Mouse (Mus musculus): ENCODE data around the gene Nyap1.

The Nyap1 gene

GRCm38 (mm10) chr5:137694796-137695195, 46.6 kb downstream of the Nyap1 start:
- 74% methylated on average over 3 of the region's 3 CpGs for WGBS

GRCm38 (mm10) chr5:137691881-137692280, 49.5 kb downstream of the Nyap1 start:
- WGBS = 69% methylated on average over 1 of the region's 1 CpGs

- 71% methylated on average over 9 of the region's 9 CpGs for WGBS
These were observed 50.9 kb downstream of the Nyap1 start for GRCm38 (mm10) chr5:137690531-137690930.

GRCm38 (mm10) chr5:137689974-137690373, 51.4 kb downstream of the Nyap1 start:
- 91% methylated on average over 3 of the region's 3 CpGs for WGBS

- WGBS = 75% methylated on average over 6 of the region's 6 CpGs
These were observed 55.1 kb downstream of the Nyap1 start for GRCm38 (mm10) chr5:137686127-137686790.

GRCm38 (mm10) chr5:137685653-137686052, 55.8 kb downstream of the Nyap1 start:
- 94% methylated on average over 3 of the region's 3 CpGs for WGBS

- WGBS = under 1% methylated on average over 62 of the region's 62 CpGs
These were observed 56.9 kb downstream of the Nyap1 start, which contains the start of gene Agfg2 for GRCm38 (mm10) chr5:137684294-137685123. Gene Agfg2, minus strand, starts transcription at chr5:137684726.

GRCm38 (mm10) chr5:137683388-137684293, 57.8 kb downstream of the Nyap1 start:
- WGBS = 5% methylated on average over 28 of the region's 28 CpGs

- WGBS = 41% methylated on average over 6 of the region's 6 CpGs
These were observed 58.9 kb downstream of the Nyap1 start for GRCm38 (mm10) chr5:137682526-137682925.

Data from cerebral cortex, adult 2 months (tissue).